Mouse (Mus musculus) ES-Bruce4 (cell line): ENCODE measurements around the gene Wls. TPM values are rescaled to one million over a fixed set of nuclear protein-coding genes. Genes with fewer than 3 reads are reported as not detected.

Experiments
- H3K27ac ChIP-seq: 2 replicates; pipeline ENCODE4 v1.5.1; 2012; ENCODE audit warnings: low read length, inconsistent platforms; ENCODE audit not compliant: insufficient read depth
- H3K27me3 ChIP-seq: 2 replicates; pipeline ENCODE4 v1.6.1; 2012; ENCODE audit warnings: mild to moderate bottlenecking, low read length, inconsistent platforms; ENCODE audit not compliant: control insufficient read depth, poor library complexity, insufficient read depth, severe bottlenecking
- H3K36me3 ChIP-seq: 2 replicates; pipeline ENCODE4 v1.6.1; 2012; ENCODE audit warnings: inconsistent platforms, mild to moderate bottlenecking, low read length, moderate library complexity; ENCODE audit not compliant: control insufficient read depth, poor library complexity, insufficient read depth, severe bottlenecking
- H3K4me1 ChIP-seq: one replicate; pipeline ENCODE4 v1.8.1; 2011; ENCODE audit warnings: low read length; ENCODE audit not compliant: control insufficient read depth, insufficient read depth
- H3K4me3 ChIP-seq: 2 replicates; pipeline ENCODE4 v1.5.1; 2011; ENCODE audit warnings: low read depth, mild to moderate bottlenecking, low read length
- H3K9ac ChIP-seq: 2 replicates; pipeline ENCODE4 v1.6.1; 2012; ENCODE audit warnings: low read depth, mild to moderate bottlenecking, inconsistent platforms; ENCODE audit not compliant: poor library complexity, severe bottlenecking
- H3K9me3 ChIP-seq: replicated peaks from 2 replicates; pipeline ENCODE4 v1.6.1; 2012; ENCODE audit warnings: mild to moderate bottlenecking, low read length, inconsistent platforms; ENCODE audit not compliant: control insufficient read depth, poor library complexity, insufficient read depth, severe bottlenecking
- CTCF ChIP-seq: IDR thresholded peaks from one replicate; pipeline ENCODE4 v1.8.1; 2011; ENCODE audit warnings: low read depth, low read length
- EP300 ChIP-seq: IDR thresholded peaks from 2 replicates; pipeline ENCODE4 v1.6.1; 2011; ENCODE audit warnings: low read depth, low read length; ENCODE audit not compliant: insufficient read depth
- POLR2A ChIP-seq: IDR thresholded peaks from one replicate; pipeline ENCODE4 v1.8.1; 2011; ENCODE audit warnings: low read length; ENCODE audit not compliant: insufficient read depth
- polyA plus RNA-seq: library from polyadenylated mRNA; stranded (reverse); fragments of >200 nt; gene quantifications from 2 replicates; pipeline ENCODE4 v1.2.4, GENCODE M21; 2011; ENCODE audit warnings: low read depth; ENCODE audit not compliant: missing spikeins, insufficient read depth, insufficient read length

The Wls gene
- polyA plus RNA-seq, 1 experiment: 52.4 TPM

GRCm38 (mm10) chr3:159890176-159891056 lies 50.9 kb downstream of the Wls start:
- TF ChIP-seq EP300 (no peak), CTCF (no peak), POLR2A (no peak)

DNA sequence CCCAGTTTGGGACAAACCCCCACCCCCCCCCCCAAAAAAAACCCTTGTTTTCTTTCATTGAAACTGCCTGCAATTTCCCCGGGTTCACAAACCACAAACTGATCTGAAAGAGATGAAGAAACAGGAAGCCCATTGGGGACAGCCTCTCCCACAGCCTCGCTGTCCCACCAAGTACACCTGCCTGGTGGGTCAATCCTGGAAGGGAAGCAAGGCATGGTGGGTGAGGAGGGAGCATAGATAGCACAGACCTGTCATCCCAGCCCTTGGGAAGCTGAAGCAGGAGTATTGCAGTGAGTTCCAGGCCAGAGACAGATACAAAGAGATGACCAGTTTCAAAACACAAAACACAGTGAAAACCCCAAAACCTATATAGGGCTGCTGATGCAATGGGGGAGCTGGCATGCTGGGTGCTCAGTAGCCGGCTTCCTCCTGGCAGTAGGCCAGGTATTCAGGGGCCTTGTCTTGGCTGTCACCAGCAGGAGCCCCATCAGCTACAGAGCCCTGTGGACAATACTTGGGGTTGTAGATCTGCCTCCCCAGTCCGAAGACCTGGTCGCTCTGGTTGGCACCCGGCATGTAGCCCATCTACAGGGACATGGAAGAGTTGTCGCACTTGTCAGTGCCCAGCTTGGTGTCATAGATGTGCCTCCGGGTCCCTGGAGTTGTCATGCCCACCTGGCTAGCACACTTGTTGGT lies 51.7 kb downstream of the Wls start:
- TF ChIP-seq EP300 (no peak), POLR2A (no peak), CTCF (no peak)
- Histone ChIP-seq H3K9ac (no peak overlapping the region), H3K4me3 (no peak overlapping the region), H3K27ac (no peak overlapping the region), H3K4me1 (no peaks in the 10 kb centered on the region), H3K27me3 (no peaks in the 10 kb centered on the region), H3K36me3 (no peaks in the 10 kb centered on the region), H3K9me3 (no peaks in the 10 kb centered on the region)

More at GRCm38 (mm10) chr3:159890176-159891056, 50.9 kb downstream of the Wls start:
- H3K36me3 ChIP-seq: no peaks in the 10 kb centered on the region
- H3K4me3 ChIP-seq: no peak overlapping the region
- no peaks in the 10 kb centered on the region for H3K27me3 ChIP-seq
- H3K27ac ChIP-seq: no peak overlapping the region
- no peaks in the 10 kb centered on the region for H3K4me1 ChIP-seq
- no peaks in the 10 kb centered on the region for H3K9me3 ChIP-seq
- no peak overlapping the region for H3K9ac ChIP-seq

GRCm38 (mm10) chr3:159907329-159907728 lies 67.9 kb downstream of the Wls start:
- no peak overlapping the region for H3K4me3 ChIP-seq
- H3K9ac ChIP-seq: no peak overlapping the region
- H3K27ac ChIP-seq: no peak overlapping the region
- H3K4me1 ChIP-seq: no peaks in the 10 kb centered on the region
- no peaks in the 10 kb centered on the region for H3K36me3 ChIP-seq
- H3K27me3 ChIP-seq: no peaks in the 10 kb centered on the region
- TF ChIP-seq EP300 (no peak), POLR2A (no peak), CTCF (no peak)
- no peaks in the 10 kb centered on the region for H3K9me3 ChIP-seq

GRCm38 (mm10) chr3:159917328-159918090 lies 78.0 kb downstream of the Wls start:
- Histone ChIP-seq H3K9me3 (no peaks in the 10 kb centered on the region), H3K27me3 (no peaks in the 10 kb centered on the region), H3K36me3 (no peaks in the 10 kb centered on the region), H3K4me3 (no peak overlapping the region), H3K27ac (no peak overlapping the region), H3K9ac (no peak overlapping the region), H3K4me1 (no peaks in the 10 kb centered on the region)
- no peak for TF ChIP-seq CTCF
- no peak for TF ChIP-seq POLR2A
- no peak for TF ChIP-seq EP300

Other genes starting within 250 kb of the Wls start
- not detected in 2 replicates for gene Rpe65, start 240.5 kb upstream of the Wls start, polyA plus RNA-seq